ENCODE assay signal across 19 mouse cellular contexts in genomic region chr14:24144821-24145220, GRCm38 (mm10).
A peak's percentile ranks its signal among the peaks of the same experiment; 100 is the strongest.
DNase-seq lines count a peak whose midpoint lies in the region; ATAC-seq and TF ChIP-seq lines count a peak whose summit lies in the region.
"Had no signal": no experiment of that assay in that cellular context is flagged by ENCODE, and none has a peak within 500 bp of the region (broad histone marks: within the 10 kb centered on the region; RNA-seq: fewer than 3 reads in every experiment).

No protein-coding gene starts in this region.

- no peak overlapping the region for H3K4me2 ChIP-seq in lung, embryonic 16.5 days (ENCODE audit: low read depth, low read length)
- H3K4me2 ChIP-seq in hindbrain, embryonic 16.5 days (ENCODE audit: low read length) = no peak overlapping the region
- 0 out of 2 replicates have a peak overlapping the region, but pooled peaks have one; percentile 1 for H3K4me2 ChIP-seq in neural tube, embryonic 13.5 days

- no peak for ATAC-seq in lung, embryonic 16.5 days (ENCODE audit: low read depth)
- no peak for ATAC-seq in hindbrain, embryonic 16.5 days
- peak; percentile 24; the same call in 1 of the 2 replicates for ATAC-seq in neural tube, embryonic 13.5 days (ENCODE audit: low read depth)
- ATAC-seq: forebrain, embryonic 14.5 days; liver, postnatal 0 days had no signal

- no peak overlapping the region for H3K9ac ChIP-seq in lung, embryonic 16.5 days (ENCODE audit: low read length)
- H3K9ac ChIP-seq in ES-E14 (ENCODE audit: insufficient read depth, low read depth, low read length, poor library complexity, severe bottlenecking) = no peak overlapping the region
- no peak overlapping the region for H3K9ac ChIP-seq in hindbrain, embryonic 16.5 days (ENCODE audit: low read depth, low read length)
- H3K9ac ChIP-seq in neural tube, embryonic 13.5 days = no peak overlapping the region
- H3K9ac ChIP-seq: liver, postnatal 0 days had no signal

- H3K4me1 ChIP-seq in lung, embryonic 16.5 days (replicated peaks; ENCODE audit: control insufficient read depth, insufficient read depth, low read length) = no peaks in the 10 kb centered on the region; the same call in 1 of the 2 replicates
- H3K4me1 ChIP-seq in ES-E14 (ENCODE audit: control insufficient read depth in 2 of 2, insufficient read depth in 2 of 2, low read length in 2 of 2, poor library complexity in 1 of 2) = peaks cover 23 to 43% of the 10 kb centered on the region in 2 experiments
- H3K4me1 ChIP-seq in hindbrain, embryonic 16.5 days (ENCODE audit: control insufficient read depth, insufficient read depth, low read depth, low read length) = no peaks in the 10 kb centered on the region; the same call in 1 of the 2 replicates
- H3K4me1 ChIP-seq in neural tube, embryonic 13.5 days (replicated peaks) = peaks cover 14% of the 10 kb centered on the region
- H3K4me1 ChIP-seq: megakaryocyte, embryonic 14.5 days had no signal

- 0 out of 2 replicates have a peak overlapping the region, but pooled peaks have one; percentile 16 for H3K27ac ChIP-seq in lung, embryonic 16.5 days (ENCODE audit: low read length)
- H3K27ac ChIP-seq in ES-E14 (ENCODE audit: insufficient read depth, low read depth, low read length, poor library complexity, severe bottlenecking) = peak overlapping the region; percentile 81; the same call in 1 of the 2 replicates
- 0 out of 2 replicates have a peak overlapping the region, but pooled peaks have one; percentile 1 for H3K27ac ChIP-seq in hindbrain, embryonic 16.5 days (ENCODE audit: low read depth, low read length)
- H3K27ac ChIP-seq in neural tube, embryonic 13.5 days (replicated peaks) = peak overlapping the region; percentile 39; the same call in 1 of the 2 replicates
- H3K27ac ChIP-seq: layer of hippocampus, adult 2 months had no signal

- no peak overlapping the region for H3K4me3 ChIP-seq in lung, embryonic 16.5 days (ENCODE audit: low read length)
- H3K4me3 ChIP-seq in ES-E14 (ENCODE audit: insufficient read depth in 1 of 2, low read depth in 1 of 2, low read length in 2 of 2, poor library complexity in 1 of 2, severe bottlenecking in 1 of 2) = no peak overlapping the region
- H3K4me3 ChIP-seq in hindbrain, embryonic 16.5 days (ENCODE audit: low read length) = no peak overlapping the region
- no peak overlapping the region for H3K4me3 ChIP-seq in neural tube, embryonic 13.5 days
- H3K4me3 ChIP-seq: embryonic facial prominence, embryonic 10.5 days; layer of hippocampus, adult 2 months; megakaryocyte, embryonic 14.5 days; myocyte had no signal

- in situ Hi-C loops in ES-E14 (cut with MboI; ENCODE audit: low sequenced_read_pairs in 2 of 2, unreplicated experiment in 2 of 2) = no loop called here

- 78% methylated on average over 3 of the region's 3 CpGs for WGBS in lung, embryonic 16.5 days
- 48% methylated on average over 3 of the region's 3 CpGs for WGBS in hindbrain, embryonic 16.5 days
- whole genome bisulfite sequencing in neural tube, embryonic 13.5 days = 46% methylated on average over 3 of the region's 3 CpGs

- peaks cover 29% of the 10 kb centered on the region for H3K36me3 ChIP-seq in lung, embryonic 16.5 days (ENCODE audit: control insufficient read depth, insufficient read depth, low read length)
- H3K36me3 ChIP-seq in ES-E14 (ENCODE audit: control insufficient read depth, insufficient read depth, low read length, poor library complexity, severe bottlenecking) = peaks cover 23% of the 10 kb centered on the region
- peaks cover 41% of the 10 kb centered on the region for H3K36me3 ChIP-seq in hindbrain, embryonic 16.5 days (ENCODE audit: control insufficient read depth, insufficient read depth, low read length)
- peaks cover 80% of the 10 kb centered on the region for H3K36me3 ChIP-seq in neural tube, embryonic 13.5 days

- no peak for DNase-seq in lung, postnatal 25 days (ENCODE audit: low spot score)
- DNase-seq in ES-E14 (ENCODE audit: low read depth, low spot score) = peak; percentile 29
- DNase-seq in right cerebral cortex, postnatal 36 days (ENCODE audit: low spot score in 2 of 2) = no peak
- DNase-seq in spleen, adult 18-20 months = no peak
- DNase-seq: cerebellum, adult 2 months; kidney, adult 18-20 months; left cerebral cortex, postnatal 4 days; liver, postnatal 0 days; lung, postnatal 14 days; right cerebral cortex, postnatal 4 days; thymus, postnatal 25 days had no signal

- H3K9me3 ChIP-seq in lung, embryonic 16.5 days (ENCODE audit: control insufficient read depth, low read length) = no peaks in the 10 kb centered on the region
- H3K9me3 ChIP-seq in ES-E14 (ENCODE audit: control insufficient read depth, insufficient read depth, low read depth, low read length) = no peaks in the 10 kb centered on the region
- no peaks in the 10 kb centered on the region for H3K9me3 ChIP-seq in hindbrain, embryonic 16.5 days (ENCODE audit: control insufficient read depth, low read length)
- no peaks in the 10 kb centered on the region for H3K9me3 ChIP-seq in neural tube, embryonic 13.5 days
- H3K9me3 ChIP-seq: embryonic facial prominence, embryonic 10.5 days had no signal

- H3K27me3 ChIP-seq in lung, embryonic 16.5 days (ENCODE audit: control insufficient read depth, insufficient read depth, low read depth, low read length) = no peaks in the 10 kb centered on the region
- H3K27me3 ChIP-seq in hindbrain, embryonic 16.5 days (replicated peaks; ENCODE audit: control insufficient read depth, insufficient read depth, low read length) = no peaks in the 10 kb centered on the region
- H3K27me3 ChIP-seq in neural tube, embryonic 13.5 days = no peaks in the 10 kb centered on the region
- H3K27me3 ChIP-seq: megakaryocyte, embryonic 14.5 days had no signal

TF ChIP-seq in ES-E14, 5 proteins besides CTCF, POLR2A, EP300 and RAD21:
- TF ChIP-seq HCFC1 (IDR thresholded peaks at IDR 0.05; ENCODE audit: borderline replicate concordance, insufficient read depth, low read length) (no peak), ZNF384 (IDR thresholded peaks at IDR 0.05; ENCODE audit: low read depth, low read length) (no peak), CHD2 (IDR thresholded peaks at IDR 0.05; ENCODE audit: low read depth, low read length) (no peak), ZC3H11A (IDR thresholded peaks at IDR 0.05; ENCODE audit: borderline replicate concordance, low read depth, low read length) (no peak), MAFK (IDR thresholded peaks at IDR 0.05; ENCODE audit: insufficient read depth, low read depth, low read length) (no peak)

Comparison
In these comparisons a context has a peak if more than half of its experiments do, and no peak if none do; other contexts are left out.
1. H3K27ac ChIP-seq: peak in every context shown above with its lines; median percentile 81 in ES-E14; 39 in neural tube, embryonic 13.5 days; 16 in lung, embryonic 16.5 days; 1 in hindbrain, embryonic 16.5 days.